ENCODE assay signal across 9 mouse cellular contexts in the genomic region with DNA sequence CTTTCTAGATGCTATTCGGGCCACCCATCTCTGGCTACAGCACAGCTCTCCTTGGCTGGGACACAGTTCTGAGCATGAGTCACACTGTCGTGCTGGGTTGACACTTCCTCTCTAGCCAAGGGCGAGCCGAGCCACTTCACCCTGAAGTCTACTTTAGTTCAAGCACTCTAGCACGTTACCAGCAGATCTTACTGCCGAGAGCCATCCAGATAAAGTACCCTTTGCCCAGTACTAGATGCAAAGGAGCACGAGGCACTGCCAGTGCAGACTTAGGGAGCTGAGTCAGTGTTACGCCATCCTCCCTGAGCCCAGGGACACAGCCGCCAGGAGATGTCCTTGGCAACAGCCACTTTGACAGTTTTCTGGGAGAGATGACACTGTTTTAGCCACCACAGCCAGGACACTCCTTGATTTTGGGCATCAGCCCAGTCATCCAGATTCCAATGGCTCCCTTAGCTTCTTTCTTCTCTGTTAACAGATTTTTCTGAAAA. TPM values are rescaled to one million over a fixed set of nuclear protein-coding genes. Genes with fewer than 3 reads are reported as not detected.
DNase-seq lines count a peak whose midpoint lies in the region; ATAC-seq and TF ChIP-seq lines count a peak whose summit lies in the region.
"Had no signal": no experiment of that assay in that cellular context is flagged by ENCODE, and none has a peak within 500 bp of the region (broad histone marks: within the 10 kb centered on the region; RNA-seq: fewer than 3 reads in every experiment).

No protein-coding gene starts in this region.

- no peaks in the 10 kb centered on the region for H3K27me3 ChIP-seq in forebrain, postnatal 0 days (ENCODE audit: insufficient read depth, low read length)
- no peaks in the 10 kb centered on the region for H3K27me3 ChIP-seq in forebrain, embryonic 13.5 days
- H3K27me3 ChIP-seq in midbrain, embryonic 14.5 days (ENCODE audit: control insufficient read depth, insufficient read depth, low read length), result no peaks in the 10 kb centered on the region
- H3K27me3 ChIP-seq in hindbrain, embryonic 11.5 days (ENCODE audit: control insufficient read depth, insufficient read depth, low read length), result no peaks in the 10 kb centered on the region
- H3K27me3 ChIP-seq: hindbrain, embryonic 15.5 days had no signal

- no peak overlapping the region for H3K27ac ChIP-seq in forebrain, postnatal 0 days (ENCODE audit: low read depth, low read length)
- no peak overlapping the region for H3K27ac ChIP-seq in forebrain, embryonic 13.5 days
- no peak overlapping the region for H3K27ac ChIP-seq in midbrain, embryonic 14.5 days (replicated peaks; ENCODE audit: low read depth, low read length)
- H3K27ac ChIP-seq in hindbrain, embryonic 11.5 days (ENCODE audit: low read depth, low read length), result no peak overlapping the region
- H3K27ac ChIP-seq: hindbrain, embryonic 15.5 days had no signal

- no peak for TF ChIP-seq CTCF in forebrain, postnatal 0 days (IDR thresholded peaks at IDR 0.05; ENCODE audit: low read depth)

- intact Hi-C loops in left cerebral cortex, postnatal 25 days (cut with DNase I), result no loop called here

- peak; percentile 28 for DNase-seq in forebrain, postnatal 0 days
- DNase-seq in MN1 (ENCODE audit: low spot score), result peak; percentile 34
- DNase-seq in cerebellum, postnatal 25 days, result peak; percentile 82 to 88
- DNase-seq in left cerebral cortex, postnatal 25 days (ENCODE audit: low spot score in 2 of 2), result peak; percentile 39 to 67
- no peak for DNase-seq in midbrain, embryonic 14.5 days
- DNase-seq in hindbrain, embryonic 11.5 days (ENCODE audit: low spot score), result no peak
- DNase-seq in thymus, postnatal 36 days, result no peak

- peak; percentile 12; the same call in 1 of the 2 replicates for ATAC-seq in forebrain, postnatal 0 days
- no peak for ATAC-seq in forebrain, embryonic 13.5 days
- no peak for ATAC-seq in midbrain, embryonic 14.5 days (ENCODE audit: low FRiP score, low TSS enrichment)
- ATAC-seq in hindbrain, embryonic 11.5 days (ENCODE audit: low FRiP score), result no peak

- H3K4me3 ChIP-seq in forebrain, postnatal 0 days (ENCODE audit: low read depth, low read length), result no peak overlapping the region
- H3K4me3 ChIP-seq in forebrain, embryonic 13.5 days, result no peak overlapping the region
- H3K4me3 ChIP-seq in midbrain, embryonic 14.5 days (replicated peaks; ENCODE audit: low read depth, low read length), result no peak overlapping the region
- H3K4me3 ChIP-seq in hindbrain, embryonic 11.5 days (ENCODE audit: low read depth, low read length), result no peak overlapping the region
- H3K4me3 ChIP-seq: hindbrain, embryonic 15.5 days had no signal

- no peak overlapping the region for H3K9ac ChIP-seq in forebrain, postnatal 0 days
- H3K9ac ChIP-seq in forebrain, embryonic 13.5 days, result no peak overlapping the region
- no peak overlapping the region for H3K9ac ChIP-seq in midbrain, embryonic 14.5 days (replicated peaks; ENCODE audit: low read length)
- H3K9ac ChIP-seq in hindbrain, embryonic 11.5 days (ENCODE audit: low read depth, low read length), result no peak overlapping the region
- H3K9ac ChIP-seq: hindbrain, embryonic 15.5 days had no signal

- WGBS in forebrain, postnatal 0 days, result 65% methylated on average over 9 of the region's 9 CpGs
- WGBS in forebrain, embryonic 13.5 days, result 85% methylated on average over 9 of the region's 9 CpGs
- 91% methylated on average over 9 of the region's 9 CpGs for WGBS in midbrain, embryonic 14.5 days
- WGBS in hindbrain, embryonic 11.5 days, result 87% methylated on average over 9 of the region's 9 CpGs

- no peaks in the 10 kb centered on the region for H3K36me3 ChIP-seq in forebrain, postnatal 0 days (ENCODE audit: insufficient read depth)
- no peaks in the 10 kb centered on the region for H3K36me3 ChIP-seq in forebrain, embryonic 13.5 days (ENCODE audit: poor library complexity, severe bottlenecking)
- H3K36me3 ChIP-seq in midbrain, embryonic 14.5 days (ENCODE audit: control insufficient read depth, insufficient read depth, low read length), result no peaks in the 10 kb centered on the region
- H3K36me3 ChIP-seq in hindbrain, embryonic 11.5 days (ENCODE audit: control insufficient read depth, insufficient read depth, low read length), result no peaks in the 10 kb centered on the region
- H3K36me3 ChIP-seq: hindbrain, embryonic 15.5 days had no signal

- H3K4me2 ChIP-seq in forebrain, postnatal 0 days (ENCODE audit: low read depth), result no peak overlapping the region
- no peak overlapping the region for H3K4me2 ChIP-seq in forebrain, embryonic 13.5 days
- no peak overlapping the region for H3K4me2 ChIP-seq in midbrain, embryonic 14.5 days (ENCODE audit: low read length)
- no peak overlapping the region for H3K4me2 ChIP-seq in hindbrain, embryonic 11.5 days (replicated peaks; ENCODE audit: low read depth, low read length)
- H3K4me2 ChIP-seq: hindbrain, embryonic 15.5 days had no signal

- H3K4me1 ChIP-seq in forebrain, postnatal 0 days (ENCODE audit: insufficient read depth), result no peaks in the 10 kb centered on the region
- no peaks in the 10 kb centered on the region for H3K4me1 ChIP-seq in forebrain, embryonic 13.5 days
- no peaks in the 10 kb centered on the region for H3K4me1 ChIP-seq in midbrain, embryonic 14.5 days (ENCODE audit: control insufficient read depth, insufficient read depth, low read length)
- H3K4me1 ChIP-seq in hindbrain, embryonic 11.5 days (replicated peaks; ENCODE audit: control insufficient read depth, insufficient read depth, low read length), result no peaks in the 10 kb centered on the region
- H3K4me1 ChIP-seq: hindbrain, embryonic 15.5 days had no signal

- H3K9me3 ChIP-seq in forebrain, postnatal 0 days (ENCODE audit: low read length), result no peaks in the 10 kb centered on the region
- H3K9me3 ChIP-seq in forebrain, embryonic 13.5 days (replicated peaks), result no peaks in the 10 kb centered on the region
- H3K9me3 ChIP-seq in midbrain, embryonic 14.5 days (ENCODE audit: control insufficient read depth, low read length), result no peaks in the 10 kb centered on the region
- H3K9me3 ChIP-seq in hindbrain, embryonic 11.5 days (ENCODE audit: control insufficient read depth, low read length), result no peaks in the 10 kb centered on the region
- H3K9me3 ChIP-seq: hindbrain, embryonic 15.5 days had no signal

RNA-seq across cellular contexts. Expression of a gene that starts 34.8 kb away (rescaled TPM):
- 0.19 TPM in 1 of 2 replicates, not detected in the other for total RNA-seq in forebrain, postnatal 0 days (2014; rRNA removed)
- 0.17 and 0.20 TPM in 2 replicates for polyA plus RNA-seq in forebrain, postnatal 0 days (2015; fragmentation: Nextera tagmentation; extraction: Ambion mirVana)
- polyA plus RNA-seq in forebrain, embryonic 13.5 days (2015; fragmentation: Nextera tagmentation; extraction: Ambion mirVana), result not detected in 2 replicates
- not detected for total RNA-seq in left cerebral cortex, postnatal 25 days (2021)
- not detected in 2 replicates for polyA plus RNA-seq in midbrain, embryonic 14.5 days (2014; fragmentation: Nextera tagmentation; extraction: Ambion mirVana)
- 0.12 TPM in 1 of 2 replicates, not detected in the other for polyA plus RNA-seq in hindbrain, embryonic 11.5 days (2014; fragmentation: Nextera tagmentation; extraction: Ambion mirVana)
- polyA plus RNA-seq: hindbrain, embryonic 15.5 days had no signal

Comparison
In these comparisons a context has a peak if more than half of its experiments do, and no peak if none do; other contexts are left out.
1. DNase-seq: peak in forebrain, postnatal 0 days (single experiment), MN1 (single experiment), cerebellum, postnatal 25 days (2 of 2) and left cerebral cortex, postnatal 25 days (2 of 2); none in midbrain, embryonic 14.5 days (single experiment), hindbrain, embryonic 11.5 days (single experiment) and thymus, postnatal 36 days (0 of 2).